Mouse (Mus musculus) CD8-positive naive resting alpha-beta T cell, adult 2 months (primary cell): Measurements from ENCODE around the gene Gabrg2.

Source experiments
- DNase-seq, 2 experiments: peaks; one replicate each; pipeline ENCODE4 v3.0.0; 2022; ENCODE audit warnings: low read depth in 2 of 2, low spot score in 2 of 2

Gene Gabrg2

GRCm38 (mm10) chr11:42000190-42001098 is at the start of gene Gabrg2:
Gene Gabrg2 (minus strand): TSS chr11:42000857.
- DNase-seq, result no peak

GRCm38 (mm10) chr11:42048201-42048600 is 47.5 kb upstream of the Gabrg2 start:
- no peak for DNase-seq

- no peak for DNase-seq
These were observed 1.2 kb downstream of the Gabrg2 start for GRCm38 (mm10) chr11:41999468-41999881.

GRCm38 (mm10) chr11:41980152-41980551 is 20.5 kb downstream of the Gabrg2 start:
- DNase-seq, result no peak

GRCm38 (mm10) chr11:41968595-41968994 is 32.1 kb downstream of the Gabrg2 start:
- no peak for DNase-seq

- DNase-seq, result no peak
These were observed 38.0 kb downstream of the Gabrg2 start for GRCm38 (mm10) chr11:41962706-41963105.

- DNase-seq, result no peak
These were observed 47.1 kb downstream of the Gabrg2 start for GRCm38 (mm10) chr11:41953550-41953949.

GRCm38 (mm10) chr11:41951898-41952297 is 48.8 kb downstream of the Gabrg2 start:
- DNase-seq, result no peak

- no peak for DNase-seq
These were observed 55.2 kb downstream of the Gabrg2 start for GRCm38 (mm10) chr11:41945471-41945870.

GRCm38 (mm10) chr11:41937979-41938378 is 62.7 kb downstream of the Gabrg2 start:
- DNase-seq, result no peak

- DNase-seq, result no peak
These were observed 81.8 kb downstream of the Gabrg2 start for GRCm38 (mm10) chr11:41918864-41919263.

GRCm38 (mm10) chr11:41914066-41914465 is 86.6 kb downstream of the Gabrg2 start:
- DNase-seq, result no peak

GRCm38 (mm10) chr11:41903661-41904060 is 97.0 kb downstream of the Gabrg2 start:
- no peak for DNase-seq
